Mouse (Mus musculus) MEL (cell line): ENCODE results near the gene Ccdc61. TPM values are rescaled to one million over a fixed set of nuclear protein-coding genes. Genes with fewer than 3 reads are reported as not detected.

ENCODE experiments used
- DNase-seq: peaks from one replicate; pipeline ENCODE4 v3.0.0; 2011; ENCODE audit warnings: low read depth, low spot score
- H3K27ac ChIP-seq: 2 replicates; pipeline ENCODE4 v1.5.1; 2012; ENCODE audit warnings: low read depth, mild to moderate bottlenecking, control low read depth, low read length, moderate library complexity; ENCODE audit not compliant: control insufficient read depth
- H3K27me3 ChIP-seq, 2 experiments: fragments of 150-350 bp in 1 of 2; sonication (generic) in 1 of 2; 2 replicates each; pipeline ENCODE4 v1.6.1; 2012; ENCODE audit warnings: low read length in 2 of 2, mild to moderate bottlenecking in 2 of 2, improper control_type of control experiment in 1 of 2, moderate library complexity in 1 of 2; ENCODE audit not compliant: insufficient read depth in 2 of 2, control insufficient read depth in 1 of 2
- H3K36me3 ChIP-seq, 2 experiments: 2 replicates each; pipeline ENCODE4 v1.6.1; 2012 to 2014; ENCODE audit warnings: low read length in 2 of 2, improper control_type of control experiment in 1 of 2, inconsistent platforms in 1 of 2, mild to moderate bottlenecking in 1 of 2; ENCODE audit not compliant: insufficient read depth in 2 of 2, control insufficient read depth in 1 of 2
- H3K4me1 ChIP-seq, 2 experiments: fragments of 150-350 bp in 1 of 2; sonication (generic) in 1 of 2; 2 replicates each; pipeline ENCODE4 v1.6.1; 2012; ENCODE audit warnings: low read length in 2 of 2, improper control_type of control experiment in 1 of 2, mild to moderate bottlenecking in 1 of 2; ENCODE audit not compliant: insufficient read depth in 2 of 2, control insufficient read depth in 1 of 2
- H3K4me3 ChIP-seq, 2 experiments: fragments of 150-350 bp in 1 of 2; sonication (generic) in 1 of 2; 2 replicates each; pipeline ENCODE4 v1.5.1; 2012; ENCODE audit warnings: low read depth in 2 of 2, low read length in 2 of 2, mild to moderate bottlenecking in 2 of 2, moderate library complexity in 2 of 2, control low read depth in 1 of 2, improper control_type of control experiment in 1 of 2; ENCODE audit not compliant: control insufficient read depth in 1 of 2, insufficient read depth in 1 of 2
- H3K79me2 ChIP-seq: 2 replicates; pipeline ENCODE4 v1.6.1; 2012; ENCODE audit warnings: mild to moderate bottlenecking, low read length, moderate library complexity; ENCODE audit not compliant: control insufficient read depth, poor library complexity, insufficient read depth
- H3K9ac ChIP-seq: 2 replicates; pipeline ENCODE4 v1.6.1; 2012; ENCODE audit warnings: low read depth, mild to moderate bottlenecking, control low read depth, low read length, moderate library complexity; ENCODE audit not compliant: control insufficient read depth, poor library complexity, severe bottlenecking
- H3K9me3 ChIP-seq: fragments of 150-350 bp; sonication (generic); replicated peaks from 2 replicates; pipeline ENCODE4 v1.6.1; 2012; ENCODE audit warnings: mild to moderate bottlenecking, low read length, improper control_type of control experiment, moderate library complexity; ENCODE audit not compliant: insufficient read depth
- BHLHE40 ChIP-seq: IDR thresholded peaks from 2 replicates; pipeline ENCODE4 v1.6.1; 2012; ENCODE audit warnings: low read depth, mild to moderate bottlenecking, inconsistent platforms, low read length, improper control_type of control experiment, borderline replicate concordance
- ELF1 ChIP-seq: IDR thresholded peaks from 2 replicates; pipeline ENCODE4 v1.6.1; 2014; ENCODE audit warnings: low read depth, mild to moderate bottlenecking, inconsistent platforms, low read length, improper control_type of control experiment, moderate library complexity
- EP300 ChIP-seq, 2 experiments: IDR thresholded peaks; 2 replicates each; pipeline ENCODE4 v1.6.1; 2011; ENCODE audit warnings: improper control_type of control experiment in 2 of 2, low read length in 2 of 2, low read depth in 1 of 2, mild to moderate bottlenecking in 1 of 2
- GATA1 ChIP-seq: IDR thresholded peaks from 2 replicates; pipeline ENCODE4 v1.6.1; 2011; ENCODE audit warnings: low read depth, low read length, improper control_type of control experiment
- JUND ChIP-seq: IDR thresholded peaks from 2 replicates; pipeline ENCODE4 v1.6.1; 2011; ENCODE audit warnings: low read depth, mild to moderate bottlenecking, improper control_type of control experiment, low read length
- NELFE ChIP-seq: IDR thresholded peaks from 2 replicates; pipeline ENCODE4 v1.6.1; 2011; ENCODE audit warnings: low read depth, low read length, improper control_type of control experiment
- RAD21 ChIP-seq: IDR thresholded peaks from 2 replicates; pipeline ENCODE4 v1.6.1; 2011; ENCODE audit warnings: mild to moderate bottlenecking, low read depth, low read length, improper control_type of control experiment
- RCOR1 ChIP-seq: IDR thresholded peaks from 2 replicates; pipeline ENCODE4 v1.6.1; 2012; ENCODE audit warnings: low read depth, mild to moderate bottlenecking, inconsistent platforms, low read length, improper control_type of control experiment
- SIN3A ChIP-seq: IDR thresholded peaks from 2 replicates; pipeline ENCODE4 v1.6.1; 2012; ENCODE audit warnings: low read length, improper control_type of control experiment, inconsistent platforms
- UBTF ChIP-seq: IDR thresholded peaks from 2 replicates; pipeline ENCODE4 v1.6.1; 2012; ENCODE audit warnings: low read depth, mild to moderate bottlenecking, inconsistent platforms, low read length, improper control_type of control experiment, moderate library complexity, borderline replicate concordance; ENCODE audit not compliant: insufficient read depth
- ZMIZ1 ChIP-seq: IDR thresholded peaks from 2 replicates; pipeline ENCODE4 v1.6.1; 2012; ENCODE audit warnings: low read depth, mild to moderate bottlenecking, inconsistent platforms, low read length, improper control_type of control experiment, moderate library complexity
- polyA plus RNA-seq, 2 experiments: library from polyadenylated mRNA; stranded (reverse) in 1 of 2; unstranded in 1 of 2; fragments of >175 nt in 1 of 2; fragments of >200 nt in 1 of 2; gene quantifications; 2 replicates each; pipeline versions ENCODE4 v1.2.1 to v1.2.4; 2012; ENCODE audit warnings: low replicate concordance in 2 of 2, low read depth in 1 of 2; ENCODE audit not compliant: insufficient read length in 2 of 2, insufficient read depth in 1 of 2, missing spikeins in 1 of 2
- total RNA-seq: library from RNA; depleted of rRNA; stranded (reverse); fragments of 300-350 nt; gene quantifications from 2 replicates; pipeline ENCODE4 v1.2.3, GENCODE M21; 2012

Ccdc61 gene
- total and polyA plus RNA-seq, 3 experiments, result 19.7 to 69.8 TPM; not detected in 1

GRCm38 (mm10) chr7:18949781-18950522 lies 39.7 kb upstream of the Ccdc61 start:
- peaks cover 0 to 5% of the 10 kb centered on the region in 2 experiments; a peak in 1 of 4 replicates for H3K36me3 ChIP-seq
- no peak overlapping the region for H3K27ac ChIP-seq
- no peak overlapping the region for H3K9ac ChIP-seq
- no peaks in the 10 kb centered on the region for H3K9me3 ChIP-seq
- TF ChIP-seq GATA1 (no peak), SIN3A (no peak), RAD21 (no peak), JUND (no peak), EP300 (IDR thresholded peaks at IDR 0.05; ENCODE audit: low read depth in 1 of 2, low read length in 2 of 2) (no peak)
- H3K27me3 ChIP-seq, result no peaks in the 10 kb centered on the region; a peak in 2 of 4 replicates
- H3K4me1 ChIP-seq, result peaks cover 0 to 14% of the 10 kb centered on the region in 2 experiments; a peak in 2 of 4 replicates
- DNase-seq, result no peak
- H3K4me3 ChIP-seq, result no peak overlapping the region
- H3K79me2 ChIP-seq, result no peaks in the 10 kb centered on the region

- Histone ChIP-seq H3K27ac (no peak overlapping the region), H3K9ac (no peak overlapping the region), H3K27me3 (peaks cover 2 to 6% of the 10 kb centered on the region in 2 experiments), H3K4me3 (no peak overlapping the region), H3K4me1 (peaks cover 0 to 14% of the 10 kb centered on the region in 2 experiments; a peak in 2 of 4 replicates), H3K9me3 (no peaks in the 10 kb centered on the region), H3K79me2 (no peaks in the 10 kb centered on the region), H3K36me3 (peaks cover 0 to 5% of the 10 kb centered on the region in 2 experiments; a peak in 1 of 4 replicates)
- TF ChIP-seq ELF1 (no peak), RAD21 (no peak), JUND (no peak)
- DNase-seq, result no peak
Measured at GRCm38 (mm10) chr7:18948151-18948550, 37.9 kb upstream of the Ccdc61 start.

GRCm38 (mm10) chr7:18942815-18943214 lies 32.6 kb upstream of the Ccdc61 start:
- DNase-seq, result no peak
- no peaks in the 10 kb centered on the region for H3K79me2 ChIP-seq
- H3K9ac ChIP-seq, result no peak overlapping the region
- no peak overlapping the region for H3K27ac ChIP-seq
- H3K9me3 ChIP-seq, result no peaks in the 10 kb centered on the region
- peaks cover 2 to 12% of the 10 kb centered on the region in 2 experiments for H3K27me3 ChIP-seq
- H3K36me3 ChIP-seq, result no peaks in the 10 kb centered on the region
- no peaks in the 10 kb centered on the region for H3K4me1 ChIP-seq
- H3K4me3 ChIP-seq, result no peak overlapping the region
- TF ChIP-seq BHLHE40 (no peak), GATA1 (no peak), NELFE (no peak), RCOR1 (no peak), SIN3A (no peak), UBTF (no peak), ZMIZ1 (no peak)
